17 mouse cellular contexts compared by ENCODE assay signal in the genomic region with DNA sequence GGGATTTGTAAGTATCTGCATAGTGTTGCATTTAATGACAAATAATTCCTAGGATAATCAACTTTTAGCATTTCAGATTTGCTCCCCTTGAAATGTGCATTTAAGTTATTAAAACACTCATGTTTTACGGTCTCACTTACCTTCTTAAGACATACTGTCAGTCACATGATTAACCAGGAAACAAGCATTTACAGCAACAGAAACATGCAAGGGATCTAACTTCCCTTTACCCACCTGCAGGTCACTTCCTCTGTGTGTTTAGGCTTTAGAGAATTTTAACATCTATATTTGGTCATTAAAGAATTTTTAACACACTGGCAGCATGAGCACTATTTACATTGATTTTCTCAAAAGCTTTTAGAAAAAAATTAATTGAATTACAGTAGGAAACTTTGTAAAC. TPM values are rescaled to one million over a fixed set of nuclear protein-coding genes. Genes with fewer than 3 reads are reported as not detected.
DNase-seq lines count a peak whose midpoint lies in the region; ATAC-seq lines count a peak whose summit lies in the region.
"Had no signal": no experiment of that assay in that cellular context is flagged by ENCODE, and none has a peak within 500 bp of the region (broad histone marks: within the 10 kb centered on the region; RNA-seq: fewer than 3 reads in every experiment).

No protein-coding gene starts in this region.

- DNase-seq in 416B (ENCODE audit: low read depth), result peak; percentile 57
- DNase-seq in CD4-positive, CD25-positive, alpha-beta regulatory T cell, adult 2 months (ENCODE audit: low read depth, low spot score), result peak; percentile 58
- DNase-seq in adrenal gland, postnatal 10 days, result no peak
- no peak for DNase-seq in urinary bladder, postnatal 14 days (ENCODE audit: low spot score)
- no peak for DNase-seq in cerebellum, postnatal 36 days
- DNase-seq: adrenal gland, adult 8-10 months; cerebellum, adult 2 months; gastrocnemius, postnatal 36 days; kidney, postnatal 25 days; liver; right cerebral cortex, postnatal 4 days; thymus, adult 2 months had no signal

- ATAC-seq in granulocyte monocyte progenitor cell, adult 5-6 weeks (replicated peaks; ENCODE audit: poor library complexity, severe bottlenecking), result peak; percentile 84
- ATAC-seq in monocyte, adult 5-6 weeks (replicated peaks; ENCODE audit: insufficient number of reproducible peaks, low FRiP score, low TSS enrichment, poor library complexity, severe bottlenecking), result peak; percentile 61; the same call in 1 of the 2 replicates
- ATAC-seq: forebrain, embryonic 16.5 days; intestine, embryonic 16.5 days; Patski had no signal

RNA-seq across cellular contexts. Expression of a gene that starts 50.2 kb away (rescaled TPM):
- total RNA-seq in granulocyte monocyte progenitor cell, adult 5-6 weeks (2014; fragmentation: Nextera tagmentation), result 114 and 122 TPM in 2 replicates
- total RNA-seq in granulocyte monocyte progenitor cell, adult 5-6 weeks (2017), result 166 and 176 TPM in 2 replicates
- total RNA-seq in monocyte, adult 5-6 weeks (2017), result 2,690 to 3,839 TPM (median 2,776 TPM) in 3 replicates
- total RNA-seq in adrenal gland, postnatal 10 days (2021), result 10 to 100 TPM; 17.0 to 22.4 TPM

Comparison
In these comparisons a context has a peak if more than half of its experiments do, and no peak if none do; other contexts are left out.
1. DNase-seq: peak in 416B (single experiment) and CD4-positive, CD25-positive, alpha-beta regulatory T cell, adult 2 months (single experiment); none in adrenal gland, postnatal 10 days (single experiment), urinary bladder, postnatal 14 days (single experiment) and cerebellum, postnatal 36 days (0 of 2).
2. RNA of a gene that starts 50.2 kb away (total RNA-seq): 2,690 to 3,839 TPM in monocyte, adult 5-6 weeks; 114 to 176 TPM in granulocyte monocyte progenitor cell, adult 5-6 weeks and 17.0 to 22.4 TPM in adrenal gland, postnatal 10 days; every median in the first group is over 10 times any median in the second.